Mouse (Mus musculus) megakaryocyte-erythroid progenitor cell, adult 5 weeks (primary cell): ENCODE results near the gene Ak7. TPM values are rescaled to one million over a fixed set of nuclear protein-coding genes. Genes with fewer than 3 reads are reported as not detected.

ENCODE experiments used
- polyA plus RNA-seq: library from polyadenylated mRNA; stranded (reverse); fragments of >175 nt; gene quantifications from 2 replicates; pipeline ENCODE4 v1.2.3, GENCODE M21; 2012

Ak7 gene
- not detected in 2 replicates for polyA plus RNA-seq

DNA sequence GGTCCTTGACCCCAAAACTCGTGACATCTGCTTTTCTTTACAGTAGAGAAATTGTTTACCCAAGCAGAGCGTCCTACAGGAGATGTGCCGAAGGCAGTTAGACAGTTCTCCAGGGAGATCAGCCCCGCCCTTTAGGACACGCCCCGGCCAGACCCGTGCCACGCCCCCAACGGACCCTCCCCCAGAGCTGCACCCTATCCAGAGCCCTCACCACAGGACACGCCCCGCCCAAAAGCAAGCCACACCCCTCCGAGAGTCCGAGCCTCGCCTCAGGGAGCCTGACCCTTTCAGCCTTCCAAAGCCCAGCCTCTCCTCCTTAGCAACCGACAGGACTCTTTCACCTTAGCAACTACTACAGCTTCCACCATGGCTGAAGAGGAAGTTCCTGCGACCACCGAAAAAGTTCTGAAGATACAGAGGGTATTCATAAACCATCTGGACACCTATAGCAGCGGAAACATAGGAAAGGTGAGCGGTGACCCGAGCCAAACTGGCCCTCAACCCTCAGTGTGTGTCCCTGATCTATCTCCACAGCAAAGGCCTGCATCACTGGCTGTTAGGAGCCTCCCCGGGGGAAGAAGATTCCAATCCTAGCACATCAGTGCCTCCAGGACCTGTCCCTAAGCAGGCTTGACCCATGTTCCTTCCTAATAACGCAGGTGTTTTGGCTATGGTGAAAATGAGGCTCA lies at the start of gene Ak7:
TSS of gene Ak7 (plus strand) at position 178 of the 689 bp plus-strand sequence.

DNA sequence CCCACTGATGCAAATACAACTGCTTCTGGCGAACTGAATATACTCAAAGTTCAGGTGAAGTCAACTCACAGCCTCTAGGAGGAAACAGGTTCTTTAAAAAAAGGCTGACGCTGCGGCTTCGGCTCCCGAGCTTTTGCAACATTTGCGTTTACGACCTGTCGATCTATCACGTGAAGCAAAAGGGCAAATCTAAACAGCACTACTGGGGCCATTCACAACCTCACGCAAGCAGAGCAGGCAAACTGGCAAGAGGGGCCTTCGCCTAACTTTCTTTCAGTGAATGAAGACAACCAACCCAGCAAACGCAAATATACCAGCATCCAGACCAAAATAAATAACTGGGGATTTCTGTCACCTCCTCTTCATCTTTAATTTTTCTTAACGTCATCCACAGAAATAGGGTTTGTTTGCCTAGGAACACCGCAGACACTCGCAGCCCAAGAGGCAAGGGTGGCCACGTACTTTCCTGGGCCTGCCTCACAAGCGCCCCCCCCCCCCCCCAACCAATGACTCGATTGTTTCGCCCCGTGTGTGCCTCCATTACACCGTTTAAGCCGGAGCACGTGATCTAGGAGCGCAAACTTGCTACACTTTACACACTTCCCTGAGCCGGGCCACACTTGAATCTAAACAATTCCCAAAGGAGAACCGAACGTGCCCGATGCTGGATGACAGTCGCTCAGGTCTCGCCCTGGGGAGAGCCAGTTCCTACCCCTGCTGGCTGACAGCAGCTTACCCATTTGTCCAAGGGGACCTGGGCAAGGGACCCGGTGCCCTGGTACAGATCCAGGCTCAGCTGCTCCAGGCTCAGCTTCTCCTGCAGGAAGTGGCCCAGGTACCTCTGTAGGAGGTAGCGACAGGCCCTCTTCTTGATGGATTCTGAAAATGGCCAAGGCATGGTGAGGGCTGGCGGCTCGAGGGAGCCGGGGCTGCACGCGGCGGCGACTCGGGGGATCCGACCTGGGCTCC lies 21.6 kb upstream of the Ak7 start, which contains the start of gene Gskip:
TSS of gene Gskip (plus strand) at position 897 of the 969 bp plus-strand sequence.

DNA sequence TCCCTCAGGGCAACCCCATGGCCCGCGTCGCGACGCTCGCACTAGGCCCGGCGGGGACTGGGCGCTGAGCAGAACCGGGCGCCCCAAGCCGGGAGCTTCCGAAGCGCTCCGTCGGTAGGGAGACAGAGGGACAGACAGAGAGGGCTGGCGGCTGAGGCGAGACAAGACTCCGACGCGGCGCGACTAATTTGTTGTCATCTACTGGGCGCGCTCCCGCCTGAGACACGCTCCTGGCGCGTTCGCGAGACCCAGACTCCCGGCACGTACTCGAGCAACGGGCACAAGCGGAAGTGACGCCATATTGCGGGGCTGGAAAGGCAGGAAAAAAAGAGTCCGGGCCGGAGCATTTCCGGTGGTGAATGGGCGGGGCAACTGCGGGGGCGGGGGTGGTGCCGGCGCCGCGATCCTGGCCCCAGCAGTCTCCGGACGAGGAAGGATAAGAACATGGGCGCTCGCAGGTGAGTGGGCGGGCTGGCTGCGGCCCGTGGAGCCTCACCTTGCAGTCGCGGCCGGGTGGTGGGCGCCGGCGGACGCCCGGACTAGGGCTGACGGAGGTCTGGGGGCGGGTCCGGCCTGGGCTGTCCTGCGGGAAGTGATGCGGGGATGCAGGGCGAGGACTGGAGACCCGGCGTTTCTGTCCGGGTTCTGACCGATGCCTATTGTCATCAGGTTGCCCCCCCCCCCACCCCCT lies 20.6 kb upstream of the Ak7 start, which contains the start of gene Atg2b:
TSS of gene Atg2b (minus strand) at position 211 of the 691 bp plus-strand sequence.

DNA sequence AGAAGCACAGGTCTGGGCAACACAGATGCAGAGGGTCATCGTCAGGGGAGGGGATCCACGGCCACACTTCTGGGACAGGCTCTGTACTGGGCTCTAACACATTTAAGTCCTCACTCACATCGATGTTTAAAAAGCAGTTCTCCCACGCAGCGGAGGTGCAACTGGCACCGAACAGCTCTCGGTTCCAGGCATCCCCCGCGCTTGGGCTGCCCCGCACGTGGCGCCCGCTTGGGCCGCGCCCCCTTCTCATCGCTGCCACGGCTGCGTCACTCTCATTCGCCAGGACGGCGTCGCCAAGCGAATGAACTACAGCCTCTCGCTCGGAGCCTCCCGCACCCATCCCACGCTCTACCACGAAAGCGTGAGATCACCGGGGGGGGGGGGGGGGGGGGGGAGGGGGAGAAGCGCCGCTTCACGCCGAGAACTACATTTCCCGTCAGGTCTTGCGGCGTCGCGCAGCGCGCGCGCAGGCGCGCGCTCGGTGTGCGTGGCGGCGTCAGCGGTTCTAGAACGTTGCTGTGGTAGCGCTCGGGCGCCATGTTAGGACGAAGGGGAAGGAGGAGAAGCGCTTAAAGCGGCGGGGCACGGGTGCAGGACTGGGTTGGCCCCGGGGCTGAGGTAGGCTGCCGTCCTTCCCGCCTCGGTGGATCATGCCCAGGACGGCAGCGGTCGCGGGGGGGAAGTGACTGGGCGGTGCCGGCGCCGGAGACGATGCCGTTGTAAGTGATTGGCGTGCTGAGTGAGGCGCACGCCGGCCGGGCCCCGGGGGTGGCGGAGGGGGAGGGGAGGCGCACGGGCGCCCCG lies 78.6 kb downstream of the Ak7 start, which contains the start of gene Papola:
TSS of gene Papola (plus strand) at position 499 of the 804 bp plus-strand sequence.

Other genes with a start within 250 kb of the Ak7 start
- not detected in 2 replicates for gene Bdkrb2, start 142.8 kb upstream of the Ak7 start, polyA plus RNA-seq
- gene Bdkrb1, start 102.9 kb upstream of the Ak7 start, polyA plus RNA-seq, result not detected in 2 replicates
- 1.6 and 2.9 TPM in 2 replicates for gene Gskip, start 21.1 kb upstream of the Ak7 start, polyA plus RNA-seq
- 13.7 and 16.1 TPM in 2 replicates for gene Atg2b, start 20.8 kb upstream of the Ak7 start, polyA plus RNA-seq
- gene Papola, start 78.7 kb downstream of the Ak7 start, polyA plus RNA-seq, result 289 and 299 TPM in 2 replicates